Mouse (Mus musculus) adrenal gland, postnatal 25 days (tissue): Measurements from ENCODE around the gene Nhlh1. TPM values are rescaled to one million over a fixed set of nuclear protein-coding genes. Genes with fewer than 3 reads are reported as not detected.

Source experiments
- DNase-seq: peaks from one replicate; pipeline ENCODE4 v3.0.0; 2021; ENCODE audit warnings: mixed read lengths
- long read RNA-seq: library from polyadenylated mRNA; stranded (forward); transcript quantifications from one replicate; pipeline ENCODE4 v2.0.0, GENCODE M21; 2021
- total RNA-seq: library from RNA; stranded (reverse); gene quantifications from 2 replicates; pipeline ENCODE4 v1.2.3, GENCODE M21; 2021

The Nhlh1 gene
- not detected in 2 replicates for total RNA-seq
- long read RNA-seq, result 0 reads

GRCm38 (mm10) chr1:172057491-172057921 lies at the start of gene Nhlh1:
Gene Nhlh1, minus strand, starts transcription at chr1:172057573.
- no peak for DNase-seq

DNA sequence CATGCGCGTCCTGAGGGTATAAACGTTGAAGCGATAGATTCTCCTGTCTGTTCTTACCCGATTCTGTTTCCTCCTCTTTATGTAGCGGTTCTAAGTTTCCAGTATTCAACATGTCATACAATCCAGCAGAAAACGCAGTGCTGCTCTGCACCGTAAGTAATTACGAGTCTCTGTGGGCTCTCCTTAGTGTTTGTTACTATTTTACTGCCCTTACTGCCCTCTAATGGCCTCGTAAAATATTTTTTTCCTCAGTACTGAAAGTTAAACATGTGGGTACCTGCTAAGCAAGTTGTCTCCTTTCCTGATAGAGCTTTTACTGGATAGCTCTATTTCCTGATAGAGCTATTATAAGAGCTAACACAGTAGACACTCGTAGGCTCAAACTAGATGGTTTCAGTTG lies 47.7 kb upstream of the Nhlh1 start:
- DNase-seq, result no peak

DNA sequence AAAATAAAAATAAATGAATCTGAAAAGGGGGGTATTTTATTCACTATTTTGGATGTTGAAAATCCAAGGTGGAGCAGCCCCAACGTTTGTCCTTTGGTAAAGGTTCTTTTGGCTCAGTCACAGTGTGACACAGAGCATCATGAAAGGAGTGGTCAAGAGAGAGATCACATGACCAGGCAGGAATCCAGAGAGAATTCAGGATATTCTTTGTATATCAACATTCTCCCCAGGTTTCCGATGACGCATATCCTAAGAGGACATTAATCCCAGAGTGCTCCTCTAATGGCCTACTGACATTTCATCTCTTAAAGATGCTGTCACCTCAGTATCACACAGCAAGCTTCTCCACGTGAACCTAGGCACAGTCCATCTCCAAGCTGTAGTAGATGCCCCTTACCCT lies 46.2 kb upstream of the Nhlh1 start:
- no peak for DNase-seq

DNA sequence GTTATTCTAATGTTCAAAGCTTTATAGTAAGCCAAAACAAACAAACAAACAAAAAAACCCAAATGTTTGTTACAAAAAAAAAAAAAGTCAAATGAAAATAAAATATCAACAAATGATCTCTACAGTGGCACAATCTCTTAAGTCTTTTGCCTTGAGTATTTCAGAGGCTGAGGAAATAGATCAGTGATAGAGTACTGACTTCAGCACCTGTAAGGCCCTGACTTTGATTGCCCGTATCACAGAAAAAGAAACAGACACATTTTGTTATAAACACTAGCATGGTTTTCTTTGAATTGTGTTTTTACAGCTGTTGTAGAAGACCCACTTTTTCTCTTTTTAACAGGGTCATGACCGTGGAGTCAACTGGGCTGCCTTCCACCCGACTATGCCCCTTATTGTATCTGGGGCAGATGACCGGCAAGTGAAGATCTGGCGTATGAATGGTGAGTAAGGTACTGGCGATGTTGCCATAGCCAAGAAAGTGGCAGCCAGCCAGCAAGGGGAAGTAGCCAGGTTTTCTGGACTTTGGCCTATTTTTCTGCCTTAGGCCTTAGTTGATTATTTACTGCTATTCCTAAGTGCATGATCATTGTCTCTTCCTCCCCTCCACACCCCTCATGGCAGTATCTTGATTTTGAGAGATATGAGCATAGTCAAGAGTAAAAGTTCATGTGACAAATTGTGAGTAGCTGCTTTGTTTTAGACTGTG lies 42.1 kb upstream of the Nhlh1 start:
- DNase-seq, result peak; percentile 30

DNA sequence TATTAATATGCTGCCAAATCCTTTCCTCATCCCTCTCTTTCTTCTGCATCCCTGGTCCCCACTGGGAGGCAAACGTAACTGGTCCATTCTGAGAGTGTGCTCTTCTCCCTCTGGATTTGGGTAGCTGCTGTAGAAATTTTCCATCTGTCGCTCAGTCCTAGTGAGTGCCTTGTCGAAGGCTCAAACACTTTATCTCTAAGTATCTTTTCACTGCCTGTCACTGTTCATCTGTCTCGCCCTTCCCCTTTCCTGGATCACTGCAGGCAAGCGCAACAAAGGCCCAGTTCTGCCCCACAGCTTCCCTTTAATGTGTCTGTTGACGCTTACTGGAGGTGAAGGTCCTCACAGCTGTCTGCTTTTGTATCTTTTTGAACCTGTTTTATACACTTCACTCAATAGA lies 37.8 kb upstream of the Nhlh1 start:
- no peak for DNase-seq

- no peak for DNase-seq
These were observed 36.9 kb upstream of the Nhlh1 start for GRCm38 (mm10) chr1:172094295-172094694.

DNA sequence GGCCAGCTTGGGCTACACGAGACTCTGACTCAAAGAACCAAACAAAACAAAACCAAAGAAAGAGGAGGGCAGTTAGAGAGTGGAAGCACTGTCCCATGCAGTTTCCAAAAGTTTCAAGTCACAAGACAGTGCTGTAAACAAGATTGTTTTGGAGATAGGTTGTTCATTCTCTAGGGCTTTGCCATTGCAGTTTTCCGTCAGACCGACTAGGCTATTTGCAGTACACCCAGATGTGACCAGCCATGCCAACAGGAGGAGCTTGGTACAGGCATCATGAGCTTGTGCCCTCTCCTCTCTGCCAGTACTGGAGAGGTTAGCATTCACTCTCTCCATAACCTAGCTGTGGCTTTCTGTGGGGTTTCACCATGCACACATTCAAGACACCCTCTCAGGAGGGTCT lies 36.1 kb upstream of the Nhlh1 start:
- no peak for DNase-seq

DNA sequence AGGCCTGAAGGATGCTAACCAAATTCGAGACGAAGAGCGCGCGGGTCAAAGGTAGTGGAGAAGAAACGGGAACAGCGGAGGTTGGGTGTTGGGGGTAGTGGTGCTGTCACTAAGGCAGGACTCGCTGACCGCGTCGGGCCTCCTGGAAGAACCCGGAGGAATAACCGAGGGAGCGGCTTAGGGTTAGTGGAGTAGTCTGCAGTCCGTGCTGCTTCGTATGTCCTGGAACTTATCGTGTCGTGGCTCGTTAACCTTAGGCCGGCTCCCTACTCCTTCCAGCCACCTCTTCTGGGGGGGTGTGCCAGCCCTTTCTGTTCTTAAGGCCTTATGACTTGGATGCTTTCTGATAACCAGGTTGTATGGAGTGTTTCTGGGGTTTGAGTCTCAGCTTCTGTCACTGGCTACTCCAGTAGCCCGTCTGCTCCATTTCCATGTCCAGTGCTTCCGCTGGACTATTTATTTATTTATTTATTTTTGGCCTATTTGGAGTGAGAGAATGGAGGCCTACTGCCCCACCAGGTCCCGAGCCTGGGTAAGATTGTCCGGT lies 25.6 kb upstream of the Nhlh1 start:
- no peak for DNase-seq

DNA sequence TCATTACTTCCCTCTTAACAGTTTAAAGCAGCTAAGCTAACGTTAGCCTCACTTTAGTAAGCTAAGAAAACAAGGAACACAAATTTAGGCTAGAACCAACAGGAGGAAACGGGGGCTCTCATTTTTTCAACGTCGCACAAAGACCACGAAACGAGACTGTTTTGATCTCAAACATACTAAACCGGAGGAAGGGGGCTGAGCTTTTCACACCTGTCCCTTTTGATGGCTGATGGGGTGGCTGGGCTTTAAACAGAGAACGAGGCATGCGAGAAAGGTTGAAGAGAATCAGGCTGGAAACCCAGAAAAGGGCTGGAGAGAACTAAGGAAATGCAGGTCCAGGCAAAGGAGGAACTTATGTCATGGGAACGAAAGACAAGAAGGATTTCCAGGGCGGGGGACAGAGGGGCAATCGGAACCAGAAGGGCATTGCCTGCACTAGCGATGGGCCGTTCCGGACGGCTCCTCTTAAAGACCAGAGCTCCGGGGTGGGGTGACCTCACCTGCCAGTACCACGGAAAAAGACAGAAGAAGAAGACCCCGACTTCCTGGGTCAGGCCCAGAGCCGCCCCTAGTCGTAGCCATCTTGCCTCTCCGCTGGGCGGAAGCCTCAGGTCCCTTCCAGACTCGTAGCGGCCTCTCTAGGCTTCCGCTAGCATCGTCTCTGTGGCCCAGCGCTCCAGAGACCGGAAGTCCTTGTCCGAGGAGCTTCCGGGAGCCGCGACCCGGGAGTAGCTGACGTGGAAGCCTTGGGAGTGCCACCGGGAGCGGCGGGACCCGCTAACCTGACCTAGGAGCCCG lies 24.9 kb upstream of the Nhlh1 start, which contains the start of the genes Copa and Ncstn:
Copa (plus strand) TSS at position 429 of the 798 bp plus-strand sequence.
Ncstn (minus strand) TSS at position 695 of the 798 bp plus-strand sequence.
- peak; percentile 89 for DNase-seq

DNA sequence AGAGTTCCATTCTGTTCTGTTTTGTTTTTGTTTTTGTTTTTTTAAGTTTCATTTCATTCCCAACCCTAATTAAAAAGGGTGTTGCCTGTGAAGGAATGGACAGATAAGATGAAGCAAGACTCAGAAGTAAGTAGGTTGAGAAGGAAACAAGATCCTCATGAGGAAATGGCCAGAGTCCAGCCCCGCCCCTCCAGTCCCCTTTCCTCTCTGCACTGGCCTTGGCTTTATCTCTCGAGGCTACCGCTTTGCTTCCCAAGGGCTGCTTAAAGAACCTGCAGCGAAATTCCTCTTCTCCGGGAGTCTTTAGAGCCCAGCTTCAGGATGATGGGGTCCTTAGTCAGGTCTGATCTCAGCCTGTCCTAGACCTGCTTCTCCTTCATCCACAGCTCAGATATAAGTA lies 20.6 kb upstream of the Nhlh1 start:
- DNase-seq, result peak; percentile 38

GRCm38 (mm10) chr1:172072604-172073003 lies 15.2 kb upstream of the Nhlh1 start:
- DNase-seq, result no peak

GRCm38 (mm10) chr1:172071556-172071955 lies 14.2 kb upstream of the Nhlh1 start:
- no peak for DNase-seq

DNA sequence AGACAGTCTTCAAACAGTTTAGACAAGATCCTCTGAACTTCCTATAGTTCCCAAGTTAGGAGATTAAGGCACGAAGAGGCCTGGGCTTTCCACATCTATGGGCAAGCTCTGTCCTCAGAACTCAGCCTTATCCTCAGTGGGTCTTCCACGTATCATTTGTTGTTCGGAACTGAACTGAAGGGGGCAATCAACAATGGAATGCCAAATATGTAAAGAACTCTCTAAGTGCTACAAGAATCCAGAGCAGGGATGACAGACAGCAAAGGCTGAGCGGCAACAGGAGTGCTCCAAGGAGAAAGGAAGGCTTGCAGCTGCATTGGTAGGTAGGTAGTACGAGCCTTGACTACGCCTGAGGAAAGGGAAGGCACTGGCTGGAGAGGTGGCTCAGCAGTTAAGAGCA lies 12.9 kb upstream of the Nhlh1 start:
- DNase-seq, result no peak

- DNase-seq, result no peak
These were observed 7.3 kb upstream of the Nhlh1 start for GRCm38 (mm10) chr1:172064613-172065141.

GRCm38 (mm10) chr1:172063291-172064023 lies 6.1 kb upstream of the Nhlh1 start:
- DNase-seq, result no peak

DNA sequence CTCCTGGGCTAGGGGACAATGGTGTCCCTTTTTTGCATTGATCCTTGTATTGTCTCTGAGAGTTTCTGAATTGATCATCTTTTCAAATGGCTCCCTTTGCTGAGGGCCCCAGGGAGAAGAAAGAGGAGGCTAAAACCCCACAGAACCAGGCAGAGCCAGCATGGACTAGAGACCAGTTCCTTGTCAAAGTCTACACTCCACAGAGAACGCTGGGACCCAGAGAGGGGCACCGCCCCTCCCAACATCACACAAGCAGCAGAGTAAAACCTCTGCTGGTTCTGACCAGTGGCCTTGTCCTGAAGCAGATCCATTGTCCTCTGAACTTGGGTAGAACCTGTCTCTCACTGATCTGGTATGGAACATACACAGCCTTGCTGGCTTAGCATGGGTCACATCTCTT lies 4.7 kb upstream of the Nhlh1 start:
- no peak for DNase-seq

DNA sequence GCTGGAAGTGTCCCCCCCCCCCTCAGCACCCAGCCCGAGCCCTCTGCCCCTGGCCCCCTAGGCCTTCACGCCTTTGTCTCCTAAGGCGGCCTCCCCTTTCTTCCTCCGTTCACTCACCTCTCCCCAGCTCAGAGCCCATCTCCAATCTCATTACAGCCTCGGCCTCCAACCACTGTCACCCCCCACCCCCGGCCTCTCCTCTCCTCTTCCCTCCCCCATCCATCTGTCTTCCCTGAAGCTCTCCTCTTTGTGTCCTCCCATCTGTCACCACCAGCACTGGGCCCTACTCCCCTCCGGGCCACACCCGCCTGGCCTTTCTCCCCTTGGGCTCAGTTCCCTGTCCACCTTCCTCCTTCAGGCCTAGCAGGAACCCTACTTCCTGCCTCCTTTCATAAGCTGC lies 3.8 kb upstream of the Nhlh1 start:
- no peak for DNase-seq

GRCm38 (mm10) chr1:172060659-172061058 lies 3.3 kb upstream of the Nhlh1 start:
- DNase-seq, result no peak

- DNase-seq, result no peak
These were observed 1.5 kb upstream of the Nhlh1 start for GRCm38 (mm10) chr1:172058874-172059273.

DNA sequence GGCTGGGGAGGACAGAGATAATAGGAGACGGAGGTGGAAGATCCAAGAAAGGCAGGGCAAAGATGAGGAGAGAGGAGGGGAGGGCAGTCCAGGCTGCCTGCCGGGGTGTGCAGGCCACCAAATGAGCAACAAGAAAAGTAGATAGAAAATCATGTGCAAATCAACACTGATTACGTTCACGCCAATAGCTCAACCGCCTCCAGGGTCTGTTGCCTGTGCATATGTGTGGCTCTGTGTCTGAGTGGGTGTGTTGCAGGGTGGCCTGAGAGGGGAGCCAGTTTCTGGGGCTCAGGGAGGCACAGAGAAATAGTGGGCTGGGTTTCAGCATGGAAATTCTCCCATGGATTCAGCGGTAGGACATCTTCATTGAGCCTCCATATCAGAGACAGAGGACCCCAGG lies 948 bp upstream of the Nhlh1 start:
- no peak for DNase-seq

GRCm38 (mm10) chr1:172056251-172056650 lies 1.1 kb downstream of the Nhlh1 start:
- DNase-seq, result no peak
